Mouse (Mus musculus) ES-E14 (cell line): ENCODE measurements around the gene Ltb4r1.

Experiments used
- CHD2 ChIP-seq: IDR thresholded peaks from 2 replicates; pipeline ENCODE4 v1.6.1; 2014; ENCODE audit warnings: mild to moderate bottlenecking, low read depth, low read length, inconsistent platforms
- ZC3H11A ChIP-seq: IDR thresholded peaks from 2 replicates; pipeline ENCODE4 v1.6.1; 2012; ENCODE audit warnings: low read depth, mild to moderate bottlenecking, inconsistent platforms, low read length, borderline replicate concordance

DNA sequence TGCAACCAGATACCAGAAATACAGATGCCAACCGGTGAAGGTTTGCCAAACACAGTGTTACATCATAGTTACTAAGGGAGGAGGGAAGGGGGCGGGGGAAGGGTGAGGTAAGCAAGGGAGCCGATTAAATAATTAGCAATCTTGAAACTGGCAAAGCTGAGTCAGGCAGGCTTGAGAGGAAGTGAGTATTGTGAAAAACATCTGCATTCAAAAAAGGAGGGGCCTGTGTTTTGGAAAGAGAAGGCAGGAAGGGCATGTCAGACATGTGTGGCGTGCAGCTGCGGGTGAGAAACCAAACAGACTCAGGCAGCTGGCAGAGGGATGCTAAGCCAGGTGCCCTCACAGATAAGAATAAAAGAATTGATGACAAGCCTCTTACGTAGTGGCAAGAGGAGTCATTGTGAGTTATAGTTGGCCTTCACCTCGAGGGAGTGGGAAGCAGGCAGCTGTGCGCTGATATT lies 41.3 kb upstream of the Ltb4r1 start:
- no peak for TF ChIP-seq ZC3H11A
- no peak for TF ChIP-seq CHD2
